Mouse (Mus musculus) kidney, embryonic 14.5 days (tissue): Measurements from ENCODE around the gene Zbtb17. TPM values are rescaled to one million over a fixed set of nuclear protein-coding genes. Genes with fewer than 3 reads are reported as not detected.

ENCODE experiments used
- ATAC-seq: fragments of 200-750 bp; cut with Nextera tagmentation; 2 replicates; pipeline ENCODE4 v1.8.0; 2017; ENCODE audit warnings: moderate number of reproducible peaks, mild to moderate bottlenecking, moderate TSS enrichment, moderate library complexity; ENCODE audit not compliant: low FRiP score, low TSS enrichment
- H3K27ac ChIP-seq: fragments of 300-500 bp; sonication (generic); 2 replicates; pipeline ENCODE4 v1.5.1; 2014; ENCODE audit warnings: low read depth, mild to moderate bottlenecking, low read length, moderate library complexity, mixed read lengths
- H3K27me3 ChIP-seq: fragments of 300-500 bp; sonication (generic); 2 replicates; pipeline ENCODE4 v1.6.1; 2014; ENCODE audit warnings: mild to moderate bottlenecking, low read length; ENCODE audit not compliant: control insufficient read depth, insufficient read depth
- H3K36me3 ChIP-seq: fragments of 300-500 bp; sonication (generic); 2 replicates; pipeline ENCODE4 v1.6.1; 2014; ENCODE audit warnings: low read length, mixed read lengths; ENCODE audit not compliant: control insufficient read depth, insufficient read depth
- H3K4me1 ChIP-seq: fragments of 300-500 bp; sonication (generic); 2 replicates; pipeline ENCODE4 v1.6.1; 2014; ENCODE audit warnings: low read length, mixed read lengths; ENCODE audit not compliant: control insufficient read depth, insufficient read depth
- H3K4me2 ChIP-seq: fragments of 300-500 bp; sonication (generic); replicated peaks from 2 replicates; pipeline ENCODE4 v1.6.1; 2014; ENCODE audit warnings: low read depth, mild to moderate bottlenecking, low read length
- H3K4me3 ChIP-seq: fragments of 300-500 bp; sonication (generic); 2 replicates; pipeline ENCODE4 v1.5.1; 2014; ENCODE audit warnings: mild to moderate bottlenecking, low read length
- H3K9ac ChIP-seq: fragments of 300-500 bp; sonication (generic); 2 replicates; pipeline ENCODE4 v1.6.1; 2014; ENCODE audit warnings: low read depth, mild to moderate bottlenecking, low read length, moderate library complexity
- H3K9me3 ChIP-seq: fragments of 300-500 bp; sonication (generic); 2 replicates; pipeline ENCODE4 v1.6.1; 2016; ENCODE audit warnings: low read length; ENCODE audit not compliant: control insufficient read depth
- WGBS: fragments of 180-500 bp; shearing (Covaris S2); extraction: QIAGEN DNeasy Blood & Tissue Kit; methylation state at CpG from one replicate; pipeline ENCODE4 v1.1.7; 2014; 5-methylcytosine and 5-hydroxymethylcytosine counted together
- polyA plus RNA-seq: library from polyadenylated mRNA; unstranded; fragments of >200 nt; fragmentation: Nextera tagmentation; extraction: Ambion mirVana; gene quantifications from 2 replicates; pipeline ENCODE4 v1.2.1, GENCODE M21; 2014

Gene Zbtb17
- polyA plus RNA-seq, 1 experiment from 2014 or later = 37.3 TPM

GRCm38 (mm10) chr4:141500637-141501036 is 56.2 kb downstream of the Zbtb17 start:
- no peak overlapping the region for H3K4me3 ChIP-seq
- H3K27ac ChIP-seq = no peak overlapping the region
- no peaks in the 10 kb centered on the region; the same call in 1 of the 2 replicates for H3K4me1 ChIP-seq
- no peak for ATAC-seq
- no peaks in the 10 kb centered on the region for H3K9me3 ChIP-seq
- H3K9ac ChIP-seq = no peak overlapping the region
- H3K36me3 ChIP-seq = peaks cover 5% of the 10 kb centered on the region; the same call in 1 of the 2 replicates
- 68% methylated on average over 4 of the region's 4 CpGs for WGBS
- H3K4me2 ChIP-seq = no peak overlapping the region
- no peaks in the 10 kb centered on the region for H3K27me3 ChIP-seq

DNA sequence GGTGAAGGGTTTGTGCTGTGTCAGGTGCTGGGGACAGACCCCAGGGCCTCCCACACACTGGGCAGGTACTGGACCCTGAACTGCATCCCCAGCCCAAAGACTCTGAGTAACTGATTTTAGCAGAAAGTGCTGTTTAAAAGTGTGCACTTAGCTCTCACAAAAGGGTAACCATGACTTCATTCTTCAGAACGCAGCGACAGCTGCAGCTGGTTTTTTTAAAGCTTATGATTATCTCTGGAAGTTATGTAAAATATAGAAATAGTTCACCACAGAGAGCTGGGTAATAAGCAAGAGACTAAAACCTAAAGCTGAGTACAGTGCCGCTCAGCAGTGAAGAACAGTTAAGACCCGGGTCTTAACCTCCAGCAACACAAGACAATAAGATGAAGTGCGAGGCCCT is 56.6 kb downstream of the Zbtb17 start:
- H3K36me3 ChIP-seq = peaks cover 5% of the 10 kb centered on the region; the same call in 1 of the 2 replicates
- no peak overlapping the region for H3K27ac ChIP-seq

DNA sequence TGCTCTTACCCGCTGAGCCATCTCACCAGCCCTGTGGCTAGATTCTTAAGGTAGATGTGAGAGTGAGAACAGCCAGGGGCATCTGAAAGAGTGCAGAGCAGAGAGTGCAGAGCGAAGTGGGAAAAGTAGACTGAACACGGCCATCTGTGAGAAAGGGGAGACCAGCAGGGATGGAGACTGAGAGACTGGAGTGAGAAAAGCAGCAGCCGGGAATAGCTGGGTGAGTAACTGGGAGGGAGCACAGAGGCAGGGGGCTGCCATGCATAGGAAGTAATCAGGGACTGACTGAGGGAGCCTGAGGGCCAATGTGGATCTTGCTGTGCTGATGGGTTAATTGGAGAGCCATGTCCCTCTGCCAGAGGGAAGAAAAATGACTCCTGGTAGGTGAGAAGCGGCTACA is 58.3 kb downstream of the Zbtb17 start:
- ATAC-seq = no peak
- no peaks in the 10 kb centered on the region for H3K27me3 ChIP-seq

More for the DNA sequence above, 56.6 kb downstream of the Zbtb17 start:
- Histone ChIP-seq H3K4me2 (no peak overlapping the region), H3K9me3 (no peaks in the 10 kb centered on the region), H3K4me3 (no peak overlapping the region), H3K4me1 (no peaks in the 10 kb centered on the region; the same call in 1 of the 2 replicates), H3K9ac (no peak overlapping the region), H3K27me3 (no peaks in the 10 kb centered on the region)
- WGBS = 78% methylated on average over 5 of the region's 5 CpGs
- ATAC-seq = no peak

GRCm38 (mm10) chr4:141504471-141504870 is 60.0 kb downstream of the Zbtb17 start:
- Histone ChIP-seq H3K9ac (no peak overlapping the region), H3K4me2 (no peak overlapping the region), H3K9me3 (no peaks in the 10 kb centered on the region), H3K27me3 (no peaks in the 10 kb centered on the region), H3K4me3 (no peak overlapping the region), H3K27ac (no peak overlapping the region), H3K36me3 (no peaks in the 10 kb centered on the region; the same call in 1 of the 2 replicates), H3K4me1 (peaks cover 4% of the 10 kb centered on the region; the same call in 1 of the 2 replicates)
- 96% methylated on average over 4 of the region's 4 CpGs for WGBS
- ATAC-seq = no peak

More for the DNA sequence above, 58.3 kb downstream of the Zbtb17 start:
- no peak overlapping the region for H3K9ac ChIP-seq
- H3K27ac ChIP-seq = no peak overlapping the region
- peaks cover 4% of the 10 kb centered on the region; the same call in 1 of the 2 replicates for H3K4me1 ChIP-seq
- no peaks in the 10 kb centered on the region for H3K9me3 ChIP-seq
- WGBS = 56% methylated on average over 5 of the region's 5 CpGs
- H3K4me3 ChIP-seq = no peak overlapping the region
- no peak overlapping the region for H3K4me2 ChIP-seq
- no peaks in the 10 kb centered on the region; the same call in 1 of the 2 replicates for H3K36me3 ChIP-seq

DNA sequence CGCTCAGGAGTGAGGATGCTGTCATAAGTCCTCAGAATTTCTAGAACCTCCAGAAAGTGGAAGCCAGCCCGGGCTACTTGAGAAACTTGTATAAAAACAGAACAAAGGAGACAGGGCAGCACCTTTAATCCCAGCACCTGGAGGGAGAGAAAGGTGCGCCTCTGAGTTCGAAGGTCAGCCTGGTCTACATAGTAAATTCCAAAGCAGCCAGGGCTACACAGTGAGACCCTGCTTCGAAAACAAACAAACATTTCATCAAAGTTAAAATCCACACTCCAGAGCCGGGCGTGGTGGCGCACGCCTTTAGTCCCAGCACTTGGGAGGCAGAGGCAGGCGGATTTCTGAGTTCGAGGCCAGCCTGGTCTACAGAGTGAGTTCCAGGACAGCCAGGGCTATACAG is 61.4 kb downstream of the Zbtb17 start:
- no peaks in the 10 kb centered on the region for H3K36me3 ChIP-seq
- 95% methylated on average over 11 of the region's 11 CpGs for WGBS
- H3K9me3 ChIP-seq = no peaks in the 10 kb centered on the region
- no peak overlapping the region for H3K9ac ChIP-seq
- H3K4me1 ChIP-seq = peaks cover 4% of the 10 kb centered on the region; the same call in 1 of the 2 replicates
- H3K4me3 ChIP-seq = no peak overlapping the region
- H3K27me3 ChIP-seq = no peaks in the 10 kb centered on the region
- ATAC-seq = no peak
- H3K4me2 ChIP-seq = no peak overlapping the region
- H3K27ac ChIP-seq = no peak overlapping the region

DNA sequence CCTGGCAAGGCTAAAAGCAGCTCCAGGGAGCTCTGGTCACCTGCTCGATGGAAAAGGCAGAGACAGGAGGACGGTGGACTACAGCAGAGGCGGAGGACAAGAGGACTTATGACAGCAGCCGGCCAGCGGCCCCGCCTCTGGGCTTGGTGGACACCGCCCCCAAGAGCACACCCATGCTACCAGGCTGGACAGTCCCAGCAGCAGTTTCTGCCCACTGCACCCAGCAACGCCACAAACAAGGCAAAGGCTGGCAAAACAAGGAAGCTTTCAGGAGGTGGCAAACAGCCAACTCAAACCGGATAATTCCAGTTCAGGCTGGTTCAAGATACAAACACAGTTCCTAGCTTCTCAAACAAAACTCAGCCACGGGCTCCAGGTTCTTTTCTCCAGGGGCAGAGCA is 61.9 kb downstream of the Zbtb17 start:
- 57% methylated on average over 10 of the region's 10 CpGs for WGBS
- H3K27me3 ChIP-seq = no peaks in the 10 kb centered on the region
- no peak overlapping the region for H3K4me3 ChIP-seq
- ATAC-seq = peak; percentile 71
- H3K4me1 ChIP-seq = peaks cover 4% of the 10 kb centered on the region; the same call in 1 of the 2 replicates
- no peaks in the 10 kb centered on the region for H3K36me3 ChIP-seq
- H3K27ac ChIP-seq = peak overlapping the region; percentile 56; the same call in 1 of the 2 replicates
- no peak overlapping the region for H3K4me2 ChIP-seq
- H3K9me3 ChIP-seq = no peaks in the 10 kb centered on the region
- H3K9ac ChIP-seq = no peak overlapping the region; the same call in 1 of the 2 replicates

DNA sequence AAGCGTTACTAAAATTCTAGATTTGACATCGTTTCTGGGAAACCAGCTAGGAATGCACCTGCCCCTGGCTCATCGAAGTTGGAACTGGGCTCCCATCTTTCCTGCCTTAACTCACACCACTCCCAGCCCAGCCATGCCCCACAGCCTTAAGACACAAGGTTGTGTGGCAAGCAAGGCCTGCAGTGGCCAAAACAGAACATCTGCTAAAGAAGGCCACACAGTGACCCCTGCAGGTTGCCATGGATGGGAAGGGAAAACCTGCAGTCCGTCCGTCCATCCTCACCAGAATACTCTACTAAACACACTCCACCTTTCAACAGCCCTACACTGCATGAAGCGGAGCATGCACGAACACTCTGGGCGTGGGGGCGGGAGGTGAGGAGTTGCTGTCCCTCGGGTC is 62.4 kb downstream of the Zbtb17 start:
- Histone ChIP-seq H3K27ac (peak overlapping the region; percentile 56; the same call in 1 of the 2 replicates), H3K27me3 (no peaks in the 10 kb centered on the region), H3K4me1 (peaks cover 4% of the 10 kb centered on the region; the same call in 1 of the 2 replicates), H3K9me3 (no peaks in the 10 kb centered on the region), H3K36me3 (no peaks in the 10 kb centered on the region), H3K9ac (peak overlapping the region; percentile 0; the same call in 1 of the 2 replicates), H3K4me3 (no peak overlapping the region), H3K4me2 (no peak overlapping the region)
- ATAC-seq = no peak
- 75% methylated on average over 10 of the region's 10 CpGs for WGBS

DNA sequence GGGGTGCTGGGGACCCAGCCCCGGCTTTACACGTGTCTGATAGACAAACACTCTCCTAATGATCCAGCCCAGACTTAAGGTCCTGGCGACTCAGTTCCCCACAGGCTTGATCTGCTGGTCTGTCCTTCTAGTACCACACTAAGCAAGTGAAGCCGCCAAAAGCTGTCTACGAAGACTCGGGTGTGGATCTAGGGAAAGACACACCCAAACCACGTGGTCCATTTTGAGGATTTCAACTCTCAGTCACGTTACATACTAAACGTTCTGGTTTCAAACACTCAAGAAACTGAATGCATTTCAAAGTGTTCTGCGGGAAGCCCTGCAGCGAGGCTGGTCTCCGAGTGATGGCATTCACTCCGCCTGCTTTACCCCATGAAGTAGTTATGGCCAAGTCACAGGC is 66.0 kb downstream of the Zbtb17 start:
- no peak overlapping the region for H3K27ac ChIP-seq
- no peaks in the 10 kb centered on the region for H3K9me3 ChIP-seq
- no peak overlapping the region for H3K4me2 ChIP-seq
- no peak overlapping the region for H3K9ac ChIP-seq
- WGBS = 87% methylated on average over 13 of the region's 13 CpGs
- H3K4me1 ChIP-seq = peaks cover 11% of the 10 kb centered on the region
- ATAC-seq = no peak
- no peak overlapping the region for H3K4me3 ChIP-seq
- no peaks in the 10 kb centered on the region for H3K27me3 ChIP-seq
- peaks cover 11% of the 10 kb centered on the region for H3K36me3 ChIP-seq

DNA sequence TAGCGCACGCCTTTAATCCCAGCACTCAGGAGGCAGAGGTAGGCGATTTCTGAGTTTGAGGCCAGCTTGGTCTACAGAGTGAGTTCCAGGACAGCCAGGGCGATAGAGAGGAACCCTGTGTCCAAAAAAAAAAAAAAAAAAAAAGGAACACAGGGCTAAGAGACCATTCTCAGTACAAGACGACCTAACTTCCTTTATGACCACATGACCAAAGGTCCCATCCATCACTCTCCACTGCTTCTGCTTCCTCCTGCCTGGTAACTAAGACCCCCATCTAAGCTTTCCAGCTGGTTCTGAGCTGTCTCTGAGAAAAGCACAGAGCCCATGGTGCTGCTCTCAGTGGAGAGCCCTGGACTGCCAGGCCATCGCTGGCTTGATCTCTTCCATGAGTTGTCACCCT is 67.7 kb downstream of the Zbtb17 start:
- no peak overlapping the region for H3K27ac ChIP-seq
- H3K9me3 ChIP-seq = no peaks in the 10 kb centered on the region
- no peak overlapping the region for H3K4me2 ChIP-seq
- peaks cover 28% of the 10 kb centered on the region for H3K36me3 ChIP-seq
- H3K27me3 ChIP-seq = no peaks in the 10 kb centered on the region
- peaks cover 7% of the 10 kb centered on the region for H3K4me1 ChIP-seq
- no peak for ATAC-seq
- 74% methylated on average over 6 of the region's 6 CpGs for WGBS
- no peak overlapping the region for H3K4me3 ChIP-seq
- H3K9ac ChIP-seq = no peak overlapping the region
